Mouse (Mus musculus): ENCODE results near the gene Pogk. TPM values are rescaled to one million over a fixed set of nuclear protein-coding genes. Genes with fewer than 3 reads are reported as not detected.

Pogk gene
- total and polyA plus RNA-seq, 2 experiments from 2014 or later: 5.4 to 26.3 TPM

DNA sequence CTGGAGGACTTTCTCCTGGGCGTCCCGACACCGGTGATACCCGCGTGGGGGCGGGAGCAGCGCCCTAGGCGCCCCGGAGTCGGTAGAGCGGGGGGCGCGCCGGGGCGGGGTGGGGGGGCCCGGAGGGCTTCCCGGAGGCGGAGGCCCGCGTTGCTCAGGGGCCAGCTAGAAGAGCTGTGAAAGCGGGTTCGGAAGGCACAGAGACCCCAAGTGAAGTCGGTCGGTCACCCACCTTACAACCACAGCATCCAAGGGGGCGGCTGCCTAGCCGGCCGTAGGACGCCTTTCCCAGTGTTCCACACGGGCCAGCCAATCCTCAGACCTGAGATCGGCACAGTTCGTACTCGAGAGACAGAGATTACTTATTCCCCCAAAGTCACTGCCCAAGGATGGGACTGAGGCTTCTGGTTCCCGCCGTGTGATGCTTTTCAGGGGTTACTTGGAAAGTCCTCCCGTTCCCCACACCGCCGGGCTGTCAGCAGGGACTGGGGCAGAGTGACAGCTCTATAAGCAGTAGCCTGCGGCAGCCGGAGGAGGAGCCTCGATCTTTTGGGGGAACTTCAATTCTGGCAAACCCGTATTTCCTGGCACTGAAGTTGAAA is 29.9 kb downstream of the Pogk start:
- peak overlapping the region; percentile 95 for H3K9ac ChIP-seq (replicated peaks; ENCODE audit: low read depth, low read length)
- WGBS: under 1% methylated on average over 41 of the region's 41 CpGs
- H3K4me1 ChIP-seq (ENCODE audit: control insufficient read depth, insufficient read depth): peaks cover 11% of the 10 kb centered on the region; the same call in 1 of the 2 replicates
- DNase-seq (ENCODE audit: low spot score) (peak; percentile 76), ATAC-seq (ENCODE audit: insufficient read depth, low read depth) (peak; percentile 19)
- H3K27me3 ChIP-seq (ENCODE audit: control insufficient read depth, insufficient read depth, low read length): no peaks in the 10 kb centered on the region
- TF ChIP-seq CTCF (IDR thresholded peaks at IDR 0.05; ENCODE audit: low read depth): no peak
- no peak for TF ChIP-seq EP300 (IDR thresholded peaks at IDR 0.05; ENCODE audit: low read depth)
- no peaks in the 10 kb centered on the region for H3K9me3 ChIP-seq (replicated peaks; ENCODE audit: control insufficient read depth, low read length)
- H3K27ac ChIP-seq (ENCODE audit: low read depth): peak overlapping the region; percentile 94
- peaks cover 23% of the 10 kb centered on the region for H3K36me3 ChIP-seq (replicated peaks; ENCODE audit: control insufficient read depth, insufficient read depth, low read length)
- peak overlapping the region; percentile 71 for H3K4me2 ChIP-seq (ENCODE audit: low read depth, low read length)
- peak overlapping the region; percentile 94 for H3K4me3 ChIP-seq (ENCODE audit: low read depth, low read length)

DNA sequence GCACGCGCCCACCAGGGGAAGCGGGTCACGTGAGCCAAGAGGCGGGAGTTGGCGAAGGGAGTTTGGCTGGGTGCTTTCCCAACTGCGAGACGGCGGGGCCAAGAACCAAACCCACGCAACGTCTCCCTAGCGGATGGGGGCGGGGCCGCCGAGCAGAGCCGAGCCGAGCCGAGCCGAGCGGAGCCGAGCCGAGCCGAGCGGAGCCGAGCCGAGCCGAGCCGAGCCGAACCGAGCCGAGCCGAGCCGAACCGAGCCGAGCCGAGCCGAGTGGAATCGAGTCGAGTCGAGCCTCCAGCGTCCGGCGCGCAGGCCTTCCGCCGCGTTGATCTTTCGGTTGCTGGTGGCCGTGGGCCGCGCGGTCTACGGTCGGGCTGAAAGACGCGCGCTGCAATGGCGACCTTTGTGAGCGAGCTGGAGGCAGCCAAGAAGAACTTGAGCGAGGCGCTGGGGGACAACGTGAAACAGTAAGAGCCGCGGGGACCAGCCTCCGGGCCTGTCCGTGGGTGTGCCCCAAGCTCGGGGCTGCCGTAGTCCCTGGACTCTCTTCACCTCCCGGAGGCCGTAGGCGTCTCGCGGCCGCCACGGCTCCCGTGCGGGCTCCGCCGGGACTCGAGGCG is 30.5 kb downstream of the Pogk start, which contains the start of gene Tada1:
TSS of gene Tada1 (plus strand) at position 85 of the 617 bp plus-strand sequence.
- Histone ChIP-seq H3K36me3 (replicated peaks; ENCODE audit: control insufficient read depth, insufficient read depth, low read length) (peaks cover 17% of the 10 kb centered on the region), H3K27me3 (ENCODE audit: control insufficient read depth, insufficient read depth, low read length) (no peaks in the 10 kb centered on the region), H3K9me3 (replicated peaks; ENCODE audit: control insufficient read depth, low read length) (no peaks in the 10 kb centered on the region), H3K9ac (replicated peaks; ENCODE audit: low read depth, low read length) (peak within 1 kb of the TSS; percentile 95), H3K4me1 (ENCODE audit: control insufficient read depth, insufficient read depth) (peaks cover 11% of the 10 kb centered on the region; the same call in 1 of the 2 replicates), H3K4me2 (ENCODE audit: low read depth, low read length) (peak within 1 kb of the TSS; percentile 71), H3K4me3 (ENCODE audit: low read depth, low read length) (peak within 1 kb of the TSS; percentile 94), H3K27ac (ENCODE audit: low read depth) (peak within 1 kb of the TSS; percentile 94)
- ATAC-seq (ENCODE audit: insufficient read depth, low read depth) (peak; percentile 93), DNase-seq (ENCODE audit: low spot score) (peak; percentile 96)
- WGBS: under 1% methylated on average over 80 of the region's 81 CpGs
- TF ChIP-seq EP300 (IDR thresholded peaks at IDR 0.05; ENCODE audit: low read depth): no peak
- TF ChIP-seq CTCF (IDR thresholded peaks at IDR 0.05; ENCODE audit: low read depth): no peak

DNA sequence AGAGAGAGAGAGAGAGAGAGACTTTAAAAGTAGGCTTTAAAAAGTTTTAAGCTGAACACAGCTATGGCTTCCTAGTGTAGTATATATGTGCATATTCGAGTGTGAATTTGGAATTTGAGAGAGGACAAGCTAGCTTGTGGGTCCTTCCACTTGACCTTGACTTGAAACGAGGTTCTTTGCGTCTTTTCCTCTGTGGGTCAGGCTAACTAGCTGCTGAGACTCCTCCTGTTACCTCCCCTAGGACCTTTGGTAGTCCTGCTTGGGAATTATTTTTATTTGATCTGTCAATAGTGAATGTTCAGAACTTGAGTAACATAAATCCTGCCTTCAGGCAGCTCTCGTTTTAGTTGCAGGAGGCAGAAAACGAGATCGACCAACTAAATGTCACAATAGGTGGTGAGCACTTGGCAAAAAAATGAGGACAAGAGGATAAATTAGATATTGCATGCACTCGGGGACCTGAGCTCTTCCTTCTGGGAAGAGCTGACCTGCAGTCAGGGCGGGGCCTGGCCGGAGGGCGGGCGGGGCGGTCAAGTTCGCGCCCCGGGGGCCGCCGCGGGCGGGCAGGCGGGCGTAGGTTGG is 31.1 kb downstream of the Pogk start:
- H3K27me3 ChIP-seq (ENCODE audit: control insufficient read depth, insufficient read depth, low read length): no peaks in the 10 kb centered on the region
- H3K27ac ChIP-seq (ENCODE audit: low read depth): peak overlapping the region; percentile 83
- peak overlapping the region; percentile 41; the same call in 1 of the 2 replicates for H3K9ac ChIP-seq (replicated peaks; ENCODE audit: low read depth, low read length)
- ATAC-seq (ENCODE audit: insufficient read depth, low read depth) (no peak; the same call in 1 of the 2 replicates), DNase-seq (ENCODE audit: low spot score) (no peak)
- H3K4me3 ChIP-seq (ENCODE audit: low read depth, low read length): peak overlapping the region; percentile 94
- H3K4me1 ChIP-seq (ENCODE audit: control insufficient read depth, insufficient read depth): peaks cover 11% of the 10 kb centered on the region; the same call in 1 of the 2 replicates
- TF ChIP-seq CTCF (IDR thresholded peaks at IDR 0.05; ENCODE audit: low read depth): no peak
- no peak for TF ChIP-seq EP300 (IDR thresholded peaks at IDR 0.05; ENCODE audit: low read depth)
- peaks cover 11% of the 10 kb centered on the region for H3K36me3 ChIP-seq (replicated peaks; ENCODE audit: control insufficient read depth, insufficient read depth, low read length)
- 4% methylated on average over 21 of the region's 21 CpGs for WGBS
- H3K4me2 ChIP-seq (ENCODE audit: low read depth, low read length): peak overlapping the region; percentile 62
- no peaks in the 10 kb centered on the region for H3K9me3 ChIP-seq (replicated peaks; ENCODE audit: control insufficient read depth, low read length)

DNA sequence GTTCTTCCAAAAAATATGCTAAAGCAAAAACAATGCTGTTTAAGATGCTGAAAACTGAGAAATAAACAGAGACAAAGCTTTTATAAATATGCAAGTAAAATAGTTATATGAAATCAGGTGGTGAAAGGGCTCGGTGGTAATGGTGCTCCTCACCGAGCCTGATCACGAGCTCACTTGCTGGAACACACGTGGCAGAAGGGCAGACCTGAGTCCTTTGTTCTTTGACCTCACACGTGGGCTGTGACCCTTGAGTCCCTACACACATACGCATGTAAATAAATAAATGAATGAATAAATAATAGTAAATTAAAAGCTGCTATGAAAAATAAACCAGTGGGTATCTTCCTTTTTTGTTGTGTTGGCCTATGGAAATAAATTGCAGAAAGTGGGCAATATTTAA is 32.5 kb downstream of the Pogk start:
- WGBS: 87% methylated on average over 6 of the region's 6 CpGs
- Histone ChIP-seq H3K27ac (ENCODE audit: low read depth) (no peak overlapping the region), H3K4me1 (ENCODE audit: control insufficient read depth, insufficient read depth) (peaks cover 11% of the 10 kb centered on the region; the same call in 1 of the 2 replicates), H3K9ac (replicated peaks; ENCODE audit: low read depth, low read length) (no peak overlapping the region), H3K4me3 (ENCODE audit: low read depth, low read length) (no peak overlapping the region), H3K27me3 (ENCODE audit: control insufficient read depth, insufficient read depth, low read length) (no peaks in the 10 kb centered on the region), H3K4me2 (ENCODE audit: low read depth, low read length) (no peak overlapping the region), H3K36me3 (replicated peaks; ENCODE audit: control insufficient read depth, insufficient read depth, low read length) (no peaks in the 10 kb centered on the region), H3K9me3 (replicated peaks; ENCODE audit: control insufficient read depth, low read length) (no peaks in the 10 kb centered on the region)
- DNase-seq (ENCODE audit: low spot score): no peak
- TF ChIP-seq EP300 (IDR thresholded peaks at IDR 0.05; ENCODE audit: low read depth) (no peak), CTCF (IDR thresholded peaks at IDR 0.05; ENCODE audit: low read depth) (no peak)
- no peak for ATAC-seq (ENCODE audit: insufficient read depth, low read depth)

DNA sequence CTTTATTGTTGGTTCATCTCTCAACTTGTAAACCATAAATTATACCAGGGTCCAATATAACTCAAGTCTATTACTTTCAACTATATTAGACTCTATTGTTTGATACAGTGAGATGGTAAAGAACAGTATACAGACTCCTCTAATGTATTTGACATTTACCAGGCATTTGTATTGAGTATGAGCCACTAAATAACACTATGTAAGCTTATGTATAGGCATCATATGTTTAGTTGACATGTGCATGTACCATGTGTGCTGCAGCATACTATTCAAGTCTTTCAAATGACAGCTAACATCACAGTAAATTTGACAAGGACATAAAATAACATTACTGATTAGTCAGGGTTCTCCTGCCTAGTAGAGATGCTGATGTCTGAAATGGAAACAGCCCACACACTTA is 46.5 kb downstream of the Pogk start:
- H3K4me3 ChIP-seq (ENCODE audit: low read depth, low read length): no peak overlapping the region
- DNase-seq (ENCODE audit: low spot score) (no peak), ATAC-seq (ENCODE audit: insufficient read depth, low read depth) (no peak)
- H3K9me3 ChIP-seq (replicated peaks; ENCODE audit: control insufficient read depth, low read length): no peaks in the 10 kb centered on the region
- no peak for TF ChIP-seq EP300 (IDR thresholded peaks at IDR 0.05; ENCODE audit: low read depth)
- TF ChIP-seq CTCF (IDR thresholded peaks at IDR 0.05; ENCODE audit: low read depth): no peak
- no peak overlapping the region for H3K9ac ChIP-seq (replicated peaks; ENCODE audit: low read depth, low read length)
- no peak overlapping the region for H3K4me2 ChIP-seq (ENCODE audit: low read depth, low read length)
- no peaks in the 10 kb centered on the region for H3K4me1 ChIP-seq (ENCODE audit: control insufficient read depth, insufficient read depth)
- no peaks in the 10 kb centered on the region for H3K36me3 ChIP-seq (replicated peaks; ENCODE audit: control insufficient read depth, insufficient read depth, low read length)
- no peaks in the 10 kb centered on the region for H3K27me3 ChIP-seq (ENCODE audit: control insufficient read depth, insufficient read depth, low read length)
- H3K27ac ChIP-seq (ENCODE audit: low read depth): no peak overlapping the region
